Mouse (Mus musculus): Measurements from ENCODE around the gene Gm10770. TPM values are rescaled to one million over a fixed set of nuclear protein-coding genes. Genes with fewer than 3 reads are reported as not detected.
"Not testable (repeated sequence)": the region's sequence is repeated elsewhere in the genome, so short reads cannot be mapped to it uniquely, and the experiment has no call there.

The Gm10770 gene
- not detected in 2 replicates for polyA plus RNA-seq (2015; fragmentation: Nextera tagmentation; extraction: Ambion mirVana)

DNA sequence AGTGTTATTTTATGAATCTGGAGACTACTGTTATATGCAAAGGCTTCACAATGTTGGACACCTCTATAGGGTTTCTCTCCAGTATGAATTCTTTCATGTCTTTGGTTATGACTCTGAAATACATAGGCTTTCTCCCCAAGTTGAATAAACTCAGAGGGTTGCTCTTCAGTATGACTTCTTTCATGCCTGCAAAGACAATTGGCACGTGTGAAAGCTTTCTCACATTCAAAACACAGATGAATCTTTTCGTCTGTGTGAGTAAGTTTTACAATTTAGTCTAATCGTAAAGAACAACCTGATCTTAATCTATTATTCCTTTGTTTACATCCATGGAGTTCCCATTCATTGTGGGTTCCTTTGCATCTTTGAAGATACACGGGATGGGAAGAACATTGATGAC is at the start of gene Gm10770:
Gene Gm10770 (minus strand): TSS at position 101 of the 400 bp plus-strand sequence.
- not testable (repeated sequence) for H3K4me3 ChIP-seq; H3K27ac ChIP-seq (replicated peaks)

DNA sequence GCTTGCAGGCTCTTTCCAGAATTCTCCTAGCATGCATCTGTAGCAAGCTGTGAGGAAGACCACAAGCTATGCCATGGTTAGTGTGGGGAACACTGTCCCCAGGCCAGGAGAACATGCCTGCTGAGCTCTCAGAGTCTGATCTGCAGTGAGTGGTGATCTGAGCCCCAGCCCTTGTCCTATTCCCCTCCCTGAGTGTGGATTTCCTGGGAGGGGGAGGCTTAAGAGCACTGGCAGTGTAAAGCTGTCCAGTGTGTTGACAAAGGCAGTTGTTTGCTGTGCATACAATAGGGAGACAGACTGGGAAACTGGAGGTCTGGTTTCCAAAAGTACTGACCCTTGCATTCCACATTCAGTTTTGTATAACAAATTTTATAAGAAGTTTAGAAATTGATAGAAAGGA is 43.8 kb upstream of the Gm10770 start:
- not testable (repeated sequence) for H3K9ac ChIP-seq; H3K4me3 ChIP-seq; H3K27ac ChIP-seq (replicated peaks); ATAC-seq (ENCODE audit: extremely low read depth, insufficient number of reproducible peaks, low FRiP score, low TSS enrichment); H3K4me2 ChIP-seq; H3K4me1 ChIP-seq; H3K9me3 ChIP-seq; H3K36me3 ChIP-seq; H3K27me3 ChIP-seq (replicated peaks)

More for the DNA sequence above, at the start of gene Gm10770:
- not testable (repeated sequence) for H3K9ac ChIP-seq; H3K36me3 ChIP-seq; H3K4me1 ChIP-seq; ATAC-seq (ENCODE audit: extremely low read depth, insufficient number of reproducible peaks, low FRiP score, low TSS enrichment); H3K4me2 ChIP-seq; H3K27me3 ChIP-seq (replicated peaks)
- peaks cover 13% of the 10 kb centered on the region for H3K9me3 ChIP-seq
- 64% methylated on average over 4 of the region's 4 CpGs for WGBS

DNA sequence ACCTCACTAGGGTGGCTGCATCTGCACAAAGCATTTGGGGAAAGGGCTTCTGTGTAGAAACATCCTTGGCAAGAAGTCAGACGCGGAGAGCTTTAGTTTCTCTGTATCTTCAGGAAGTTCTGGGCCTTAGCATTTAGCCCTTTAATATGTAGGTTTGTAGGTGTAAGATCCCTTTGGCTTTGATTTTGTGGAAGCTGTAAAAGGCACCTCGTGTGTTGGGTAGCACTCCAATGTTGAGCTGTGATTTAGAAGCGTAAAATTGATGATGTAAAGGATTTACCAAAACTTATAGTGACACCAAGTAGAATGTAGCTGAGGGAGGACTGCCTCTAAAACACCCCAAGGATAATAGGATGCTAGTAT is 38.9 kb upstream of the Gm10770 start:
- H3K9ac ChIP-seq, result peak overlapping the region; percentile 73
- 29% methylated on average over 4 of the region's 4 CpGs for WGBS
- H3K36me3 ChIP-seq; H3K9me3 ChIP-seq; H3K27ac ChIP-seq (replicated peaks); H3K4me1 ChIP-seq; H3K27me3 ChIP-seq (replicated peaks): not testable (repeated sequence)
- peak; percentile 33; the same call in 1 of the 2 replicates for ATAC-seq (ENCODE audit: extremely low read depth, insufficient number of reproducible peaks, low FRiP score, low TSS enrichment)
- peak overlapping the region; percentile 55 for H3K4me3 ChIP-seq
- H3K4me2 ChIP-seq, result peak overlapping the region; percentile 64

DNA sequence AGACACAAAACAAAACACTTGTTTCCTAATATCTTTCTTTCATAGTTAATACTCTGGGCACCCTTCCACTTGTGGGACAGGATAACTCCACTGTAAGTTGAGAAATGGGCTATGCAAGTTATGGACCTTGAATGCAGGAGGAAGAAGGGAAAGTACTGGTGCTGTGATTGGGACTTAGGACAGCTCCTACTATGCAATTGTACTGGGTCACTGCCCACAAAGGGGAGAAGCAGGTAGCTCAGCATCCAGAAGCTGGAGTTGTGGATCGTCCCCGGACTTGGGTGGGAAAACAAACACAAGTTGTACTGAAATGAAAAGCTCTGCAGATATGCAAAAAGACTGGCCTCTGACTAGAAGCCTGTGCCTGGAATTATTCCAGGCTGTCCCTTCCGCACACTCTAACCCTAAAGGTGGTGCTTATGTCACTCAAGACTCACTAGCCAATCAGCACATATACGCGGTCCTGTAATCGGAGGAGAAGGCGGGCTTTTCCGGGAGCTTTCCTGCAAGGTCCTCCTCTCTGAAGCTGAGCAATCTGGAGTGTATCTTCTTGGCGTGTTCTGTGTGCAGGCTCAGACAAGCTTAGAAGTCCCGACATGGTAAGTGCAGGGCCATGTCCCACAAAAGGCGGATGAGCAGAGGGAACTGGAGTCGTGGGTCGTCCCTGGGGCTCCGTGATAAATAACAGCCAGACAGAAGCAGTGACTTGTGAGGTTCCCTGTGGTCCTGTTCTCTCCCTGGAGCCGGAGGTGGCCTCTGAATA is 38.3 kb upstream of the Gm10770 start, which contains the start of gene Zfp937:
Gene Zfp937 (plus strand): TSS at position 474 of the 763 bp plus-strand sequence.
- under 1% methylated on average over 15 of the region's 15 CpGs for WGBS
- H3K27me3 ChIP-seq (replicated peaks); H3K27ac ChIP-seq (replicated peaks); H3K4me1 ChIP-seq; H3K36me3 ChIP-seq; H3K9me3 ChIP-seq: not testable (repeated sequence)
- Histone ChIP-seq H3K4me3 (peak within 1 kb of the TSS; percentile 55), H3K9ac (peak within 1 kb of the TSS; percentile 73), H3K4me2 (peak within 1 kb of the TSS; percentile 64)
- peak; percentile 94 for ATAC-seq (ENCODE audit: extremely low read depth, insufficient number of reproducible peaks, low FRiP score, low TSS enrichment)

DNA sequence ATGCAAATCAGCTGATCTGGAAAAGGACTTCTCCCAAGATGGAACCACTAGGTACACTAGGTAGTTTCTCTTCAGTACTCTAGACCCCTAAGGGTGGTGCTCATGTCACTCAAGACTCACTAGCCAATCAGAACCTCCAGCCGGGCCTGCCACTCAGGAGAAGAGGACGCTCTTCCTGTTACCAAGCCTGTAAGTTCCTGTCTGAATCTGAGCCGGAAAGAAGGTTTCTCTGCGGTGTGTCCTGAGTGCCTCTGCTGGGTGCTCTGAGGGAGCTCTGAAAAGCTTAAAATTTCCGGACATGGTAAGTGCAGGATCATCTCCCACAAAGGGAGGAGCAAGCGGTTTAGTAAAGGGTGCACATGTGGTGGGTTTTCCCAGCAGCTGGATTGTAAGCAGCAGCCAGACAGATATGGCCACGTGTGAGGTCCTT is 2.1 kb upstream of the Gm10770 start, which contains the start of gene Gm14139:
Gene Gm14139 (plus strand): TSS at position 186 of the 430 bp plus-strand sequence.
- not testable (repeated sequence) for H3K27me3 ChIP-seq (replicated peaks); H3K4me3 ChIP-seq; H3K4me1 ChIP-seq; H3K36me3 ChIP-seq; H3K9ac ChIP-seq; H3K4me2 ChIP-seq; H3K27ac ChIP-seq (replicated peaks); ATAC-seq (ENCODE audit: extremely low read depth, insufficient number of reproducible peaks, low FRiP score, low TSS enrichment)
- peaks cover 13% of the 10 kb centered on the region for H3K9me3 ChIP-seq
- 64% methylated on average over 7 of the region's 7 CpGs for WGBS

DNA sequence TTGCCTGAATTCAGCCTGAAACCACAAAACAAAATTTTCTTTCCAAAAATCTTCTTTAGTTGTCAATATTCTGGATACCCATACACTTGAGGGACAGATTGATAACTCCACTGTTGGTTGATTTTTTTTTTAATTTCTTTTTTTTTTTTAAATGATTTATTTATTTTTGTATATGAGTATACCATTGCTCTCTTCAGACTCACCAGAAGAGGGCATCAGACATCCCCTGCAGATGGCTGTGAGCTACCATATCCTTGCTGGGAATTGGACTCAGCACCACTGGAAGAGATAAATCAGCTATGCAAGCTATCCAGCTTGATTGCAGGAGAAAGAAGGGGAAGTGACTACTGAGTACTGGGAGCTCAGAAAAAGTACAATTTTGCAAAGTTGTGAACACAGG is 1.6 kb upstream of the Gm10770 start:
- not testable (repeated sequence) for H3K27ac ChIP-seq (replicated peaks)

DNA sequence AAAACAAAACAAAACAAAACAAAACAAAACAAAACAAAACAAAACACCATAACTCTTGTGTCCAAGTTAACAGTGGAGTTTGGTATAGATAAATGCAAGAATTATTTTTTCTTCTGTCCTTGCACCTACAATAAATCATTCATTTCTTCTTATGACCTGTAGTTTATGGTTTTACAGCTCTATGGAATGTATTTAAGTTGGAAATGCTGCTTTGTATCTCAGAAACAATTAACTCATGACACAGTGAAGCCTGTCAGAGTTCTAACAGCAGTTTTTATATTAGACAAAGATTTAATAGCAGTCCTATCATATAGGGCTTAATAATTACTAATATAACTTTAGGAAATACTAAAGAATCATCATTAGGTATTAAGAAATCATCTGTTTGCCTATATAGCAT is 5.6 kb downstream of the Gm10770 start:
- H3K4me1 ChIP-seq, result no peaks in the 10 kb centered on the region
- no peak overlapping the region for H3K27ac ChIP-seq (replicated peaks)
- ATAC-seq (ENCODE audit: extremely low read depth, insufficient number of reproducible peaks, low FRiP score, low TSS enrichment), result no peak
- no peaks in the 10 kb centered on the region for H3K27me3 ChIP-seq (replicated peaks)
- peaks cover 7% of the 10 kb centered on the region for H3K9me3 ChIP-seq
- H3K9ac ChIP-seq, result no peak overlapping the region
- no peak overlapping the region for H3K4me2 ChIP-seq
- no peaks in the 10 kb centered on the region for H3K36me3 ChIP-seq
- H3K4me3 ChIP-seq, result no peak overlapping the region

More for the DNA sequence above, 1.6 kb upstream of the Gm10770 start:
- H3K4me3 ChIP-seq; H3K4me2 ChIP-seq; H3K27me3 ChIP-seq (replicated peaks); H3K36me3 ChIP-seq; H3K9ac ChIP-seq; ATAC-seq (ENCODE audit: extremely low read depth, insufficient number of reproducible peaks, low FRiP score, low TSS enrichment); H3K4me1 ChIP-seq: not testable (repeated sequence)
- H3K9me3 ChIP-seq, result peaks cover 13% of the 10 kb centered on the region

DNA sequence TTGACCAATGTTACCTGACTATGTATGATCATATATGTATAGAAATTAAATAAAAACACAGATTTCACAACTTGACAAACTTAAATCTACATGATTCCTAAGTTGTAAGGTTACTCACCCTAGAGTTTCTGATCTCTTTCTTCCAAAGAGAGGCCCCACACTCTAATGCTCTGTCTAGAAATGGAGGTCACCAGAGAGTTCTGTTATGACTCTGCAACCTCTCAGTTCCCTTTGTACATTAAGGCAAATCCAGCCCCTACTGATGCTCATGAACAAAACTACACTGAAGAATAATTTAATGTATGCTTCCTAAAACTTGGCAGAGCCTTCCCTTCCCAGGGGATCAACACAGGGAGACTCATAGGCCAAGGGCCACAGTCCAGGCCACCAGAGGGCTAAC is 12.8 kb downstream of the Gm10770 start:
- peaks cover 3% of the 10 kb centered on the region; the same call in 1 of the 2 replicates for H3K9me3 ChIP-seq
- no peak overlapping the region for H3K9ac ChIP-seq
- H3K36me3 ChIP-seq, result no peaks in the 10 kb centered on the region
- H3K4me1 ChIP-seq, result no peaks in the 10 kb centered on the region
- ATAC-seq (ENCODE audit: extremely low read depth, insufficient number of reproducible peaks, low FRiP score, low TSS enrichment), result no peak
- H3K27ac ChIP-seq (replicated peaks), result no peak overlapping the region
- no peak overlapping the region for H3K4me3 ChIP-seq
- H3K27me3 ChIP-seq (replicated peaks), result no peaks in the 10 kb centered on the region
- H3K4me2 ChIP-seq, result no peak overlapping the region

DNA sequence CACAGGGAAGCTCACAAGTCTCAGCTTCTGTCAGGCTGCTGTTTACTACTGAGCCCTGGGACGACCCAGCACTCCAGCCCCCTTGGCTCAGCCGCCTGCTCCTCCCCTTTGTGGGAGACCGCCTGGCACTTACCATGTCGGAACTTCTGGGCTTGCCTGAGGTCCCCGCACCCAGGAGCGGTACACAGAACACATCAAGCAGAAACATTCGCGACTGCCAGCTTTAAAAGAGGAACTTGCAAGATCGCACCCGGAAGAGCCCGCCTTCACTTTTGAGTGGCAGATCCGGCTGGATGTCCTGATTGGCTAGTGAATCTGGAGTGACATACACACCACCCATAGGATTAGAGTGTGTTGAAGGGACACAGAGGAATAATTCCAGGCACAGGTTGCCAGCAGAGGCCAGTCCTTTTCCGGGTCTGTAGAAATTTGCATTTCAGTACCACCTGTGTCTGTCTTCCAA is 43.0 kb downstream of the Gm10770 start, which contains the start of gene Zfp120:
Gene Zfp120 (minus strand): TSS at position 274 of the 463 bp plus-strand sequence.
- Histone ChIP-seq H3K9me3 (no peaks in the 10 kb centered on the region), H3K4me2 (peak within 1 kb of the TSS; percentile 75), H3K27ac (replicated peaks) (peak within 1 kb of the TSS; percentile 73), H3K27me3 (replicated peaks) (no peaks in the 10 kb centered on the region), H3K4me3 (peak within 1 kb of the TSS; percentile 85), H3K4me1 (peaks cover 9% of the 10 kb centered on the region), H3K36me3 (peaks cover 19% of the 10 kb centered on the region), H3K9ac (peak within 1 kb of the TSS; percentile 92)
- peak; percentile 88 for ATAC-seq (ENCODE audit: extremely low read depth, insufficient number of reproducible peaks, low FRiP score, low TSS enrichment)
- WGBS, result under 1% methylated on average over 13 of the region's 13 CpGs

DNA sequence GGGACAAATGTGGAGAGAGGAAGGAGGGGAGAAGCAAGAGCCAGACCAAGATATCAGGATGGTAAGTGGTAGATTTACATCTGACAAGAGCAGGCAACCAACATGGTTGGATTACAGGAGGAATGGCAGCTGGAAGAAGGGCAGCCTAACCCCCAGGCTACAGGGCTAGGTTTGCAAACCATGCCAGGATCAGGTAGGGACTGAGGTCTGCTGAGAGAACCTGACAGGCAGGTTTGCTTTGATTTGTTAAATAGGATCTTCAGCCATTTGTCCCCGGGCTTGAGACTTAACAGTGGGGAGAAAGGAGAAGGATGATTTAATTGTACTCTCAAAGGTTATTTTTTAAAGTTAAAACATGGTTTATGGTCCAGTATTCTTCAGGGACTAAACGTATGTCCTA is 46.7 kb downstream of the Gm10770 start:
- peaks cover 41% of the 10 kb centered on the region for H3K36me3 ChIP-seq
- no peak overlapping the region for H3K4me2 ChIP-seq
- 61% methylated on average over 2 of the region's 2 CpGs for WGBS
- H3K27me3 ChIP-seq (replicated peaks), result no peaks in the 10 kb centered on the region
- peaks cover 16% of the 10 kb centered on the region; the same call in 1 of the 2 replicates for H3K9me3 ChIP-seq
- H3K9ac ChIP-seq, result no peak overlapping the region
- peaks cover 9% of the 10 kb centered on the region for H3K4me1 ChIP-seq
- H3K4me3 ChIP-seq, result no peak overlapping the region
- no peak for ATAC-seq (ENCODE audit: extremely low read depth, insufficient number of reproducible peaks, low FRiP score, low TSS enrichment)
- H3K27ac ChIP-seq (replicated peaks), result no peak overlapping the region

DNA sequence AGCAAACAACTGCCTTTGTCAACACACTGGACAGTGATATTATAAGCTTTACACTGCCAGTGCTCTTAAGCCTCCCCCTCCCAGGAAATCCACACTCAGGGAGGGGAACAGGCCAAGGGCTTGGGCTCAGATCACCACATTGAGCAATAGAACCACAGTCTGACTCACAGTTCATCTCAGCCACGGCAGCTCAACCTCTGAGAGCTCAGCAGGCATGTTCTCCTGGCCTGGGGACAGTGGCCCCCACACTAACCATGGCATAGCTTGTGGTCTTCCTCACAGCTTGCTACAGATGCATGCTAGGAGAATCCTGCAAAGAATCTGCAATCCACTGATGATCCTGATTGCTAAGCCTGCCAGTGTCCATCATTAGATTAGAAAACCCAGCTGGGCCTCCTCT is 47.5 kb downstream of the Gm10770 start:
- WGBS, result 82% methylated on average over 1 of the region's 1 CpGs
- H3K4me2 ChIP-seq; H3K4me1 ChIP-seq; H3K27ac ChIP-seq (replicated peaks); ATAC-seq (ENCODE audit: extremely low read depth, insufficient number of reproducible peaks, low FRiP score, low TSS enrichment); H3K27me3 ChIP-seq (replicated peaks); H3K9ac ChIP-seq; H3K4me3 ChIP-seq: not testable (repeated sequence)
- Histone ChIP-seq H3K9me3 (peaks cover 19% of the 10 kb centered on the region; the same call in 1 of the 2 replicates), H3K36me3 (peaks cover 44% of the 10 kb centered on the region)
